Mouse (Mus musculus): ENCODE measurements around the gene Tmco3.

DNA sequence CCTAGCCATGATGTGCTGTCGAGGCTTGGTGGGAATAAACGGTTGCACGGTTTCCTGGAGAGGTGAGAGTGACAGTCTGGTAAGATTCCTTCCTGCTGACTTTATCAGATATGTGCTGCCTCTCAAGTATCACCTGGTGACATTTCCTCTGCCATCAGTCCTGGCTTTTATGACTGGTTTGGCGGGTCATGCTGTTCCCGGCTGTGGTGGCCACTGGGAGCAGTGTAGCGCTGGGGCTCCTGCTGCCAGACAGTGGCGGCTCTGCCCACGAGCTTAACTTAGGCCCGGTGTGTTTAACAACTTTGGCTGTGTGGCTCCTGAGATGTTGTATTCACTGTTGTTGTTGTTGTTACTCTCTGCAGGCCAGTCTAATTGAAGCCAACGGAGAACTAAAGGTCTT is 68.7 kb downstream of the Tmco3 start:
- TF ChIP-seq CTCF (IDR thresholded peaks at IDR 0.05; ENCODE audit: low read depth) = no peak
- TF ChIP-seq EP300 (IDR thresholded peaks at IDR 0.05; ENCODE audit: low read depth) = no peak

Data from liver, postnatal 0 days (tissue).